Mouse (Mus musculus) kidney, embryonic 15.5 days (tissue): Measurements from ENCODE around the gene Zfp575. TPM values are rescaled to one million over a fixed set of nuclear protein-coding genes. Genes with fewer than 3 reads are reported as not detected.
A peak's percentile ranks its signal among the peaks of the same experiment; 100 is the strongest.

ENCODE experiments used
- ATAC-seq: fragments of 200-750 bp; cut with Nextera tagmentation; replicated peaks from 2 replicates; pipeline ENCODE4 v1.8.0; 2017; ENCODE audit warnings: moderate TSS enrichment; ENCODE audit not compliant: low FRiP score
- H3K27ac ChIP-seq: fragments of 300-500 bp; sonication (generic); 2 replicates; pipeline ENCODE4 v1.5.1; 2015; ENCODE audit warnings: mild to moderate bottlenecking, inconsistent platforms
- H3K27me3 ChIP-seq: fragments of 300-500 bp; sonication (generic); 2 replicates; pipeline ENCODE4 v1.6.1; 2015; ENCODE audit warnings: inconsistent platforms
- H3K36me3 ChIP-seq: fragments of 300-500 bp; sonication (generic); 2 replicates; pipeline ENCODE4 v1.6.1; 2015; ENCODE audit warnings: inconsistent platforms
- H3K4me1 ChIP-seq: fragments of 300-500 bp; sonication (generic); 2 replicates; pipeline ENCODE4 v1.6.1; 2015; ENCODE audit warnings: inconsistent platforms
- H3K4me2 ChIP-seq: fragments of 300-500 bp; sonication (generic); 2 replicates; pipeline ENCODE4 v1.6.1; 2015; ENCODE audit warnings: moderate library complexity, mild to moderate bottlenecking, inconsistent platforms
- H3K4me3 ChIP-seq: fragments of 300-500 bp; sonication (generic); replicated peaks from 2 replicates; pipeline ENCODE4 v1.5.1; 2015; ENCODE audit warnings: mild to moderate bottlenecking, inconsistent platforms
- H3K9ac ChIP-seq: fragments of 300-500 bp; sonication (generic); 2 replicates; pipeline ENCODE4 v1.6.1; 2015; ENCODE audit warnings: mild to moderate bottlenecking, inconsistent platforms
- H3K9me3 ChIP-seq: fragments of 300-500 bp; sonication (generic); replicated peaks from 2 replicates; pipeline ENCODE4 v1.6.1; 2016; ENCODE audit warnings: inconsistent platforms
- WGBS: fragments of 180-500 bp; shearing (Covaris S2); methylation state at CpG from one replicate; pipeline ENCODE4 v1.1.7; 2015; ENCODE audit warnings: mixed read lengths; 5-methylcytosine and 5-hydroxymethylcytosine counted together
- polyA plus RNA-seq: library from polyadenylated mRNA; unstranded; fragments of >200 nt; fragmentation: Nextera tagmentation; extraction: Ambion mirVana; gene quantifications from 2 replicates; pipeline ENCODE4 v1.2.1, GENCODE M21; 2015

Zfp575 gene
- polyA plus RNA-seq, 1 experiment from 2014 or later = 5.5 TPM

- Histone ChIP-seq H3K27me3 (no peaks in the 10 kb centered on the region), H3K4me1 (peaks cover 14% of the 10 kb centered on the region), H3K36me3 (peaks cover 85% of the 10 kb centered on the region), H3K9me3 (no peaks in the 10 kb centered on the region; the same call in 1 of the 2 replicates), H3K4me2 (no peak overlapping the region), H3K27ac (no peak overlapping the region), H3K9ac (no peak overlapping the region), H3K4me3 (no peak overlapping the region)
- 72% methylated on average over 12 of the region's 12 CpGs for WGBS
- ATAC-seq = no peak
Observed at GRCm38 (mm10) chr7:24551985-24552759, 35.3 kb downstream of the Zfp575 start.

- peak overlapping the region; percentile 74 for H3K4me2 ChIP-seq
- ATAC-seq = no peak
- H3K36me3 ChIP-seq = peaks cover 45% of the 10 kb centered on the region
- no peaks in the 10 kb centered on the region for H3K27me3 ChIP-seq
- peak overlapping the region; percentile 87 for H3K4me3 ChIP-seq
- H3K9ac ChIP-seq = peak overlapping the region; percentile 83
- 21% methylated on average over 13 of the region's 13 CpGs for WGBS
- H3K27ac ChIP-seq = peak overlapping the region; percentile 96
- H3K9me3 ChIP-seq = no peaks in the 10 kb centered on the region
- peaks cover 20% of the 10 kb centered on the region for H3K4me1 ChIP-seq
Observed at GRCm38 (mm10) chr7:24547534-24548036, 39.9 kb downstream of the Zfp575 start.

GRCm38 (mm10) chr7:24546634-24547389 lies 40.6 kb downstream of the Zfp575 start:
- Histone ChIP-seq H3K36me3 (peaks cover 37% of the 10 kb centered on the region), H3K9ac (peak overlapping the region; percentile 83), H3K27ac (peak overlapping the region; percentile 96), H3K4me1 (peaks cover 20% of the 10 kb centered on the region), H3K4me2 (peak overlapping the region; percentile 74), H3K27me3 (no peaks in the 10 kb centered on the region), H3K4me3 (peak overlapping the region; percentile 87), H3K9me3 (no peaks in the 10 kb centered on the region)
- ATAC-seq = peak; percentile 99
- WGBS = under 1% methylated on average over 57 of the region's 57 CpGs

GRCm38 (mm10) chr7:24546068-24546614 lies 41.3 kb downstream of the Zfp575 start, which contains the start of the genes Pinlyp and Xrcc1:
Pinlyp (minus strand) TSS chr7:24546118.
Xrcc1 (plus strand) TSS chr7:24546289.
- no peaks in the 10 kb centered on the region for H3K27me3 ChIP-seq
- peak within 1 kb of the TSS; percentile 87 for H3K4me3 ChIP-seq
- H3K27ac ChIP-seq = peak within 1 kb of the TSS; percentile 96
- H3K4me1 ChIP-seq = peaks cover 22% of the 10 kb centered on the region
- peak within 1 kb of the TSS; percentile 74 for H3K4me2 ChIP-seq
- peak; percentile 10; the same call in 1 of the 2 replicates for ATAC-seq
- 26% methylated on average over 13 of the region's 13 CpGs for WGBS
- no peaks in the 10 kb centered on the region for H3K9me3 ChIP-seq
- H3K9ac ChIP-seq = peak within 1 kb of the TSS; percentile 83
- peaks cover 31% of the 10 kb centered on the region for H3K36me3 ChIP-seq

- Histone ChIP-seq H3K36me3 (peaks cover 14% of the 10 kb centered on the region), H3K27me3 (no peaks in the 10 kb centered on the region), H3K9ac (no peak overlapping the region), H3K9me3 (no peaks in the 10 kb centered on the region), H3K4me1 (peaks cover 22% of the 10 kb centered on the region), H3K4me2 (no peak overlapping the region), H3K27ac (no peak overlapping the region), H3K4me3 (no peak overlapping the region)
- WGBS = 87% methylated on average over 2 of the region's 2 CpGs
- ATAC-seq = no peak
Observed at GRCm38 (mm10) chr7:24544506-24544905, 42.9 kb downstream of the Zfp575 start.

GRCm38 (mm10) chr7:24539686-24540085 lies 47.8 kb downstream of the Zfp575 start:
- peaks cover 28% of the 10 kb centered on the region for H3K4me1 ChIP-seq
- H3K9ac ChIP-seq = no peak overlapping the region
- H3K4me3 ChIP-seq = no peak overlapping the region
- H3K9me3 ChIP-seq = no peaks in the 10 kb centered on the region
- H3K27me3 ChIP-seq = no peaks in the 10 kb centered on the region
- peaks cover 15% of the 10 kb centered on the region for H3K36me3 ChIP-seq
- no peak for ATAC-seq
- WGBS = 89% methylated on average over 4 of the region's 4 CpGs
- H3K4me2 ChIP-seq = no peak overlapping the region
- no peak overlapping the region for H3K27ac ChIP-seq

- no peak for ATAC-seq
- no peak overlapping the region for H3K9ac ChIP-seq
Observed at GRCm38 (mm10) chr7:24538701-24539100, 48.7 kb downstream of the Zfp575 start.

GRCm38 (mm10) chr7:24538154-24538553 lies 49.3 kb downstream of the Zfp575 start:
- no peak overlapping the region for H3K4me3 ChIP-seq
- H3K36me3 ChIP-seq = peaks cover 30% of the 10 kb centered on the region
- H3K9ac ChIP-seq = no peak overlapping the region
- no peak for ATAC-seq
- no peaks in the 10 kb centered on the region; the same call in 1 of the 2 replicates for H3K27me3 ChIP-seq
- H3K4me2 ChIP-seq = no peak overlapping the region
- H3K9me3 ChIP-seq = no peaks in the 10 kb centered on the region
- WGBS = 48% methylated on average over 5 of the region's 5 CpGs
- H3K27ac ChIP-seq = peak overlapping the region; percentile 77
- H3K4me1 ChIP-seq = peaks cover 39% of the 10 kb centered on the region

More at GRCm38 (mm10) chr7:24538701-24539100, 48.7 kb downstream of the Zfp575 start:
- Histone ChIP-seq H3K4me1 (peaks cover 35% of the 10 kb centered on the region), H3K9me3 (no peaks in the 10 kb centered on the region), H3K4me2 (no peak overlapping the region), H3K36me3 (peaks cover 25% of the 10 kb centered on the region), H3K4me3 (no peak overlapping the region), H3K27me3 (no peaks in the 10 kb centered on the region), H3K27ac (no peak overlapping the region)
- WGBS = 89% methylated on average over 5 of the region's 5 CpGs

- no peaks in the 10 kb centered on the region; the same call in 1 of the 2 replicates for H3K27me3 ChIP-seq
- H3K36me3 ChIP-seq = peaks cover 31% of the 10 kb centered on the region
- ATAC-seq = no peak
- no peak overlapping the region for H3K9ac ChIP-seq
- WGBS = 65% methylated on average over 5 of the region's 5 CpGs
- no peak overlapping the region for H3K4me3 ChIP-seq
- H3K4me1 ChIP-seq = peaks cover 40% of the 10 kb centered on the region
- H3K9me3 ChIP-seq = no peaks in the 10 kb centered on the region
- H3K27ac ChIP-seq = peak overlapping the region; percentile 77
- H3K4me2 ChIP-seq = 0 out of 2 replicates have a peak overlapping the region, but pooled peaks have one; percentile 21
Observed at GRCm38 (mm10) chr7:24537591-24537990, 49.9 kb downstream of the Zfp575 start.

GRCm38 (mm10) chr7:24537081-24537480 lies 50.4 kb downstream of the Zfp575 start:
- 31% methylated on average over 4 of the region's 4 CpGs for WGBS
- no peak; the same call in 1 of the 2 replicates for ATAC-seq

GRCm38 (mm10) chr7:24534301-24534700 lies 53.1 kb downstream of the Zfp575 start:
- Histone ChIP-seq H3K4me2 (peak overlapping the region; percentile 40), H3K9ac (no peak overlapping the region), H3K9me3 (no peaks in the 10 kb centered on the region)

More at GRCm38 (mm10) chr7:24537081-24537480, 50.4 kb downstream of the Zfp575 start:
- H3K9ac ChIP-seq = no peak overlapping the region
- peaks cover 45% of the 10 kb centered on the region for H3K4me1 ChIP-seq
- no peaks in the 10 kb centered on the region; the same call in 1 of the 2 replicates for H3K27me3 ChIP-seq
- H3K4me3 ChIP-seq = no peak overlapping the region
- H3K27ac ChIP-seq = peak overlapping the region; percentile 77
- no peaks in the 10 kb centered on the region for H3K9me3 ChIP-seq
- peaks cover 31% of the 10 kb centered on the region for H3K36me3 ChIP-seq
- H3K4me2 ChIP-seq = 0 out of 2 replicates have a peak overlapping the region, but pooled peaks have one; percentile 21

More at GRCm38 (mm10) chr7:24534301-24534700, 53.1 kb downstream of the Zfp575 start:
- no peak for ATAC-seq
- H3K4me3 ChIP-seq = no peak overlapping the region
- peaks cover 31% of the 10 kb centered on the region for H3K36me3 ChIP-seq
- H3K27ac ChIP-seq = no peak overlapping the region
- H3K27me3 ChIP-seq = no peaks in the 10 kb centered on the region; the same call in 1 of the 2 replicates
- 36% methylated on average over 19 of the region's 19 CpGs for WGBS
- peaks cover 58% of the 10 kb centered on the region for H3K4me1 ChIP-seq
